Mouse (Mus musculus) heart, adult 8-10 months (tissue): Measurements from ENCODE around the gene Nkx3-2. TPM values are rescaled to one million over a fixed set of nuclear protein-coding genes. Genes with fewer than 3 reads are reported as not detected.

Source experiments
- total RNA-seq, 4 experiments: library from RNA; stranded (reverse); gene quantifications; 2 replicates each; pipeline ENCODE4 v1.2.4; 2022

The Nkx3-2 gene
- total RNA-seq, 4 experiments from 2014 or later, result not detected

Other genes with a start within 250 kb of the Nkx3-2 start
- gene Rab28, start 56.3 kb downstream of the Nkx3-2 start, total RNA-seq, result 100 to 1,000 TPM in 1 of 4 experiments, 10 to 100 TPM in 3; 95.5 to 106 (median 97.0) TPM
- 10 to 100 TPM; 18.0 to 18.6 (median 18.4) TPM for gene Bod1l, start 79.8 kb upstream of the Nkx3-2 start, total RNA-seq